Mouse (Mus musculus) midbrain, embryonic 10.5 days (tissue): Measurements from ENCODE around the gene Slc25a3. TPM values are rescaled to one million over a fixed set of nuclear protein-coding genes. Genes with fewer than 3 reads are reported as not detected.

Experiments used
- DNase-seq: peaks from one replicate; pipeline ENCODE4 v3.0.0-alpha.2; 2017; ENCODE audit warnings: low spot score
- H3K27ac ChIP-seq: fragments of 300-500 bp; sonication (generic); replicated peaks from 2 replicates; pipeline ENCODE4 v1.5.1; 2016; ENCODE audit warnings: mild to moderate bottlenecking
- H3K27me3 ChIP-seq: fragments of 300-500 bp; sonication (generic); 2 replicates; pipeline ENCODE4 v1.6.1; 2016; ENCODE audit warnings: low read depth, mild to moderate bottlenecking; ENCODE audit not compliant: poor library complexity, severe bottlenecking
- H3K36me3 ChIP-seq: fragments of 300-500 bp; sonication (generic); 2 replicates; pipeline ENCODE4 v1.6.1; 2016; ENCODE audit warnings: mild to moderate bottlenecking, moderate library complexity
- H3K4me1 ChIP-seq: fragments of 300-500 bp; sonication (generic); 2 replicates; pipeline ENCODE4 v1.6.1; 2016
- H3K4me3 ChIP-seq: fragments of 300-500 bp; sonication (generic); 2 replicates; pipeline ENCODE4 v1.5.1; 2016; ENCODE audit warnings: mild to moderate bottlenecking, moderate library complexity
- H3K9me3 ChIP-seq: fragments of 300-500 bp; sonication (generic); replicated peaks from 2 replicates; pipeline ENCODE4 v1.6.1; 2016; ENCODE audit warnings: mild to moderate bottlenecking
- WGBS: fragments of 180-500 bp; shearing (Covaris S2); methylation state at CpG from one replicate; pipeline ENCODE4 v1.1.7; 2016; 5-methylcytosine and 5-hydroxymethylcytosine counted together
- polyA plus RNA-seq: library from polyadenylated mRNA; unstranded; fragments of >200 nt; fragmentation: Nextera tagmentation; extraction: Ambion mirVana; gene quantifications from 2 replicates; pipeline ENCODE4 v1.2.1, GENCODE M21; 2016

The Slc25a3 gene
- polyA plus RNA-seq, 1 experiment from 2014 or later, result 388 TPM

- no peaks in the 10 kb centered on the region for H3K9me3 ChIP-seq
- no peaks in the 10 kb centered on the region for H3K4me1 ChIP-seq
- H3K36me3 ChIP-seq, result no peaks in the 10 kb centered on the region
- no peak overlapping the region for H3K27ac ChIP-seq
- DNase-seq, result no peak
- WGBS, result 91% methylated on average over 7 of the region's 7 CpGs
- H3K4me3 ChIP-seq, result no peak overlapping the region
- H3K27me3 ChIP-seq, result no peaks in the 10 kb centered on the region
Measured at GRCm38 (mm10) chr10:91135302-91135972, 11.6 kb upstream of the Slc25a3 start.

DNA sequence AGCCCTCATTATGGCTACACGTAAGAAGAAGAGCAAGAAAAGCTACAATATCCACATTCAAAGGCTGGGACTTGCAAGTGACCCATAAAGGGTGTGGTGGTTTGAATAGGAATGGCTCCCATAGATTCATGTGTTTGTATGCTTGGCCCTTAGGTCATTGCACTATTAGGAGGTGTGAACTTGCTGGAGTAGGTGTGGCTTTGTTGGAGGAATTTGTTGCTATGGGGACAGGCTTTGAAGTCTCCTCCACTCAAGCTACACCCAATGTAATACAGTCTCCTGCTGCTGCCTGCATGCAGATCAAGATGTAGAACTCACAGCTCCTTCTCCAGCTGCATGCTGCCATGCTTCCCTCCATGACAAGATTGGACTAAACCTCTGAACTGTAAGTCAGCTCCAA is 7.7 kb upstream of the Slc25a3 start:
- Histone ChIP-seq H3K36me3 (no peaks in the 10 kb centered on the region), H3K4me1 (no peaks in the 10 kb centered on the region), H3K4me3 (no peak overlapping the region), H3K9me3 (no peaks in the 10 kb centered on the region), H3K27ac (no peak overlapping the region), H3K27me3 (no peaks in the 10 kb centered on the region)
- no peak for DNase-seq
- 88% methylated on average over 1 of the region's 1 CpGs for WGBS

DNA sequence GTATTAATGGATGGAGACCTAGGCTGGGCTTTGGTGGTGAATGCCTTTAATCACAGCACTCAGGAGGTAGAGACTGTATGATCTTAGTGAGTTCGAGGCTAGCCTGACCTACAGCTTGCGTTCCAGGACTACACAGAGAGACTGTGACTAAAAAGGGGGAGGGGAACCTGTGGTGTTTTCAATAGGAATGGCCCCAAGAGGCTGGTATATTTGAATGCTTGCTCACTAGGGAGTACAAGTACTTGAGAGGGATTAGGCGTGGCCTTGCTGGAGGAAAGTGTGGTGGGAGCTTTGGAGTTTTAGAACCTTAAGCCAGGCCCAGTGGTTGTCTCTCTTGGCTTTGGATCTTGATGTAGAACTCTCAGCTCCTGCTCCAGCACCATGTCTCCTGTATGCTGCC is 6.9 kb upstream of the Slc25a3 start:
- Histone ChIP-seq H3K27me3 (no peaks in the 10 kb centered on the region), H3K9me3 (no peaks in the 10 kb centered on the region), H3K4me1 (no peaks in the 10 kb centered on the region), H3K27ac (no peak overlapping the region), H3K4me3 (no peak overlapping the region), H3K36me3 (no peaks in the 10 kb centered on the region)
- whole genome bisulfite sequencing, result 74% methylated on average over 3 of the region's 3 CpGs
- DNase-seq, result no peak

- Histone ChIP-seq H3K36me3 (no peaks in the 10 kb centered on the region), H3K27ac (no peak overlapping the region), H3K9me3 (no peaks in the 10 kb centered on the region), H3K4me1 (peaks cover 5% of the 10 kb centered on the region; the same call in 1 of the 2 replicates), H3K27me3 (no peaks in the 10 kb centered on the region), H3K4me3 (no peak overlapping the region)
- no peak for DNase-seq
- WGBS, result 85% methylated on average over 1 of the region's 1 CpGs
Measured at GRCm38 (mm10) chr10:91128551-91129160, 4.8 kb upstream of the Slc25a3 start.

DNA sequence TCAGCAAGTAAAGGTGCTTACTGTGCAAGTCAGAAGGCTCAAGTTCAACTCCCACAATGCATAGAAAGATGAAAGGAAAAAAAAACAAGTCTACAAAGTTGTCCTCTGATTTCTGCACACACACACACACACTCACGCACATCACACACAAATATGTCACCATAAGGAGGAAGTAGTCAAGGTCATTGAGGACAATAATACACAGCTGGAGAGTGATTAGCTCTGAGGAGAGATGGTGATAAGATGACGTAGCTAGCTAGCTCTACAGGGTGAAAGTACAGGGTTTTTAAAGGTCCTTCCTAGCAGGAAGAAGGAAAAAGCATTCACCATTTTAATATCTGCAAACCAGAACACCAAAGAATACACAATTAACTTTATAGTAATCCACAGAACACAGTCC is 3.5 kb upstream of the Slc25a3 start:
- H3K27me3 ChIP-seq, result no peaks in the 10 kb centered on the region
- no peak overlapping the region for H3K4me3 ChIP-seq
- H3K4me1 ChIP-seq, result peaks cover 12% of the 10 kb centered on the region
- no peaks in the 10 kb centered on the region for H3K9me3 ChIP-seq
- no peak overlapping the region for H3K27ac ChIP-seq
- DNase-seq, result no peak
- 0 out of 2 replicates have a peak, but pooled peaks cover 2% of the 10 kb centered on the region for H3K36me3 ChIP-seq
- WGBS, result 80% methylated on average over 2 of the region's 2 CpGs

GRCm38 (mm10) chr10:91126618-91127355 is 2.9 kb upstream of the Slc25a3 start:
- no peak overlapping the region for H3K4me3 ChIP-seq
- WGBS, result 73% methylated on average over 10 of the region's 10 CpGs

GRCm38 (mm10) chr10:91123281-91123827 is 505 bp downstream of the Slc25a3 start:
- Histone ChIP-seq H3K27ac (peak overlapping the region; percentile 93), H3K36me3 (peaks cover 42% of the 10 kb centered on the region), H3K9me3 (no peaks in the 10 kb centered on the region), H3K4me1 (peaks cover 19% of the 10 kb centered on the region), H3K27me3 (no peaks in the 10 kb centered on the region), H3K4me3 (peak overlapping the region; percentile 77)
- WGBS, result 1% methylated on average over 35 of the region's 44 CpGs
- no peak for DNase-seq

More at GRCm38 (mm10) chr10:91126618-91127355, 2.9 kb upstream of the Slc25a3 start:
- Histone ChIP-seq H3K27me3 (no peaks in the 10 kb centered on the region), H3K4me1 (peaks cover 18% of the 10 kb centered on the region), H3K27ac (no peak overlapping the region), H3K9me3 (no peaks in the 10 kb centered on the region), H3K36me3 (peaks cover 8% of the 10 kb centered on the region)
- DNase-seq, result no peak

DNA sequence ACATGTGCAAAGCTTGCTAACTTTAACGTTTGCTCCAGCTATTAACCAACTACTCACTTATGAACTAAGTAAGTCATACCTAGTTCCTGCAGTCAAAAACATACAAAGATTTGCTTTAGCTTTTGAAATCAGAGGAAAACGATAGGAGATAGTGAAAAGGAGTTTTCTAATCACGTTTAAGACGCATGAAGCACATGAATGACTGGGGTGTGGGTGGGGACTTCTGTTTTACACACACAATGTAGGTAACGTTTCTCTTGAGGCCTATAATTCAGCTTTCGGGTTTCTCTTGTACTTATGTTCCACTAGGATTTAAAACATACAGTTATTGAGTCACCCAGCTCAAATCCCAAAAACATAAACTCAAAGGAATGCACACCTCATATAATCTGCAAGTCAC is 1.2 kb downstream of the Slc25a3 start:
- WGBS, result 49% methylated on average over 6 of the region's 6 CpGs

GRCm38 (mm10) chr10:91116958-91117357 is 6.9 kb downstream of the Slc25a3 start:
- Histone ChIP-seq H3K4me3 (no peak overlapping the region), H3K9me3 (peaks cover 13% of the 10 kb centered on the region; the same call in 1 of the 2 replicates), H3K27ac (no peak overlapping the region), H3K27me3 (no peaks in the 10 kb centered on the region), H3K36me3 (peaks cover 100% of the 10 kb centered on the region), H3K4me1 (peaks cover 3% of the 10 kb centered on the region)
- no peak for DNase-seq
- WGBS, result 93% methylated on average over 12 of the region's 12 CpGs

More for the DNA sequence above, 1.2 kb downstream of the Slc25a3 start:
- no peak for DNase-seq
- Histone ChIP-seq H3K9me3 (no peaks in the 10 kb centered on the region), H3K27ac (peak overlapping the region; percentile 93), H3K36me3 (peaks cover 50% of the 10 kb centered on the region), H3K4me1 (peaks cover 19% of the 10 kb centered on the region), H3K27me3 (no peaks in the 10 kb centered on the region), H3K4me3 (peak overlapping the region; percentile 77)

DNA sequence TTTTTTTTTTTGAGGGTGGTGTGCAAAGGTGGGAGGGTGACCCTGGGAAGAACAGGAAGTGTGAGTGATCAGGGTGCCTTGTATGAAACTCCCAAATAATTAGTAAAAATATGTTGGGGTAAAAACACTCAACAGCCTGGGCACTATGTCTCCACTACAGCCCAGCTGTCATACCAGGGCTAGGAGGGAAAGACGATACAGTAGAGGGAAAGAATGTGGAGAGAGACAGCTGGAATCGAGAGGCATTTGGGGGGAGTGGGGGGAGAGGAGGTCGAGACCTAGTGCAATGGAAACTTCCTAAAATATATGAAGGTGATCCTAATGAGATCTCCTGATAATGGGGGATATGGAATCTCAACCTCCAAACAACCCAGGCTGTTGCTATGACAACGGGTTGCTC is 14.0 kb downstream of the Slc25a3 start:
- Histone ChIP-seq H3K4me1 (no peaks in the 10 kb centered on the region), H3K27ac (no peak overlapping the region), H3K36me3 (peaks cover 31% of the 10 kb centered on the region), H3K27me3 (no peaks in the 10 kb centered on the region), H3K4me3 (no peak overlapping the region), H3K9me3 (peaks cover 9% of the 10 kb centered on the region; the same call in 1 of the 2 replicates)
- WGBS, result 80% methylated on average over 4 of the region's 4 CpGs
- DNase-seq, result no peak

GRCm38 (mm10) chr10:91105981-91106380 is 17.9 kb downstream of the Slc25a3 start:
- H3K27ac ChIP-seq, result no peak overlapping the region
- H3K36me3 ChIP-seq, result peaks cover 13% of the 10 kb centered on the region
- no peak overlapping the region for H3K4me3 ChIP-seq
- H3K9me3 ChIP-seq, result no peaks in the 10 kb centered on the region
- no peaks in the 10 kb centered on the region for H3K4me1 ChIP-seq
- 82% methylated on average over 3 of the region's 3 CpGs for WGBS
- no peaks in the 10 kb centered on the region for H3K27me3 ChIP-seq
- DNase-seq, result no peak

DNA sequence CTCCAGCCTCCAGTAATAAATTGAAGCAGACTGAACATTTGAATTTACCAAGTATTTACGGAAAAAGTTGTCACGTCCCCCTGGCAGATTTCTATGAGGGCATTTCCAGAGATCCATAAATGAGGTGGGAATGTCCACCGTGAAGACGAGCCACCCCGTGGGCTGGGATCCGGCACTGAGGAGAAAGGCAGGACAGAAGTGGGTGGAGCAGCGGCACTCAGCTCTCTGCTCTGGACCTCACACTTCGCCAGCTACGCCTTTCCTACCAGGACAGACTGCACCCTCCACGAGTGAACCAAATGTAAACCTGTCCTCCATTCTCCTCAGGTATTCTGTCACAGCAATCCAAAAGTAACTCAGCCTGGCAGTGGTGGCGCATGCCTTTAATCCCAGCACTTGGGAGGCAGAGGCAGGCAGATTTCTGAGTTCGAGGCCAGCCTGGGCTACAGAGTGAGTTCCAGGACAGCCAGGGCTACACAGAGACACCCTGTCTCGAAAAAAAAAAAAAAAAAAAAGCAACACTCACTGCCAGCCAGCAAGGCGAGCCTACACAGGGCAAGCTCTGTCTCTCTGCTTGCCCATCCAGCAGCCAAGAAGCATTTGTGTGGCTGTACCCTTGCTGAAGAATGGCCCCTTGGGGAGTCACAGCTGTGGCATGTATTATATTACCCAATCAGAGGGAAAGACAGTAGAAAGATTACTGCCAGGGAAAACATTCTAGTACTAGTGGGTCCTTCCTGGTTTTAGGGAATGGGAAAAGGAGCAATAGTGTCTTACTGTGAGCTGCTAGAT is 20.9 kb downstream of the Slc25a3 start:
- H3K27me3 ChIP-seq, result no peaks in the 10 kb centered on the region
- H3K9me3 ChIP-seq, result no peaks in the 10 kb centered on the region
- no peak overlapping the region for H3K4me3 ChIP-seq
- WGBS, result 94% methylated on average over 14 of the region's 14 CpGs
- H3K36me3 ChIP-seq, result peaks cover 13% of the 10 kb centered on the region
- H3K27ac ChIP-seq, result no peak overlapping the region
- no peaks in the 10 kb centered on the region for H3K4me1 ChIP-seq
- DNase-seq, result no peak
